Mouse (Mus musculus) heart, postnatal 0 days (tissue): ENCODE measurements at regions not wholly inside any gene's neighbourhood (a gene's known extent, or its start where the extent isn't known, plus 50 kb on each side); places are given as distances from the start of the nearest gene placed in this dataset.
"Not testable (repeated sequence)": the region's sequence is repeated elsewhere in the genome, so short reads cannot be mapped to it uniquely, and the experiment has no call there.

Experiments used
- ATAC-seq: fragments of 200-750 bp; cut with Nextera tagmentation; 2 replicates; pipeline ENCODE4 v1.8.0; 2017; ENCODE audit warnings: low read depth, moderate number of reproducible peaks, moderate library complexity; ENCODE audit not compliant: insufficient read depth
- DNase-seq: peaks from one replicate; pipeline ENCODE4 v3.0.0-alpha.2; 2016; ENCODE audit warnings: low spot score
- H3K27ac ChIP-seq: fragments of 300-500 bp; sonication (generic); 2 replicates; pipeline ENCODE4 v1.5.1; 2014; ENCODE audit warnings: low read depth, mild to moderate bottlenecking
- H3K27me3 ChIP-seq: fragments of 300-500 bp; sonication (generic); 2 replicates; pipeline ENCODE4 v1.6.1; 2014; ENCODE audit warnings: low read length, mixed read lengths; ENCODE audit not compliant: control insufficient read depth, insufficient read depth
- H3K36me3 ChIP-seq: fragments of 300-500 bp; sonication (generic); replicated peaks from 2 replicates; pipeline ENCODE4 v1.6.1; 2014; ENCODE audit warnings: low read length, mixed read lengths; ENCODE audit not compliant: control insufficient read depth, insufficient read depth
- H3K4me1 ChIP-seq: fragments of 300-500 bp; sonication (generic); 2 replicates; pipeline ENCODE4 v1.6.1; 2014; ENCODE audit warnings: antibody characterized with exemption; ENCODE audit not compliant: control insufficient read depth, insufficient read depth
- H3K4me2 ChIP-seq: fragments of 300-500 bp; sonication (generic); 2 replicates; pipeline ENCODE4 v1.6.1; 2014; ENCODE audit warnings: low read depth, mild to moderate bottlenecking, low read length, moderate library complexity
- H3K4me3 ChIP-seq: fragments of 300-500 bp; sonication (generic); 2 replicates; pipeline ENCODE4 v1.5.1; 2014; ENCODE audit warnings: low read depth, low read length
- H3K9ac ChIP-seq: fragments of 300-500 bp; sonication (generic); replicated peaks from 2 replicates; pipeline ENCODE4 v1.6.1; 2014; ENCODE audit warnings: low read depth, low read length, mixed read lengths
- H3K9me3 ChIP-seq: fragments of 300-500 bp; sonication (generic); replicated peaks from 2 replicates; pipeline ENCODE4 v1.6.1; 2016; ENCODE audit warnings: low read length; ENCODE audit not compliant: control insufficient read depth
- CTCF ChIP-seq: IDR thresholded peaks from 2 replicates; pipeline ENCODE4 v1.5.1; 2016; ENCODE audit warnings: antibody characterized with exemption, control low read depth, low read depth
- EP300 ChIP-seq: IDR thresholded peaks from 2 replicates; pipeline ENCODE4 v1.6.1; 2016; ENCODE audit warnings: antibody characterized with exemption, low read depth
- WGBS: fragments of 180-500 bp; shearing (Covaris S2); extraction: QIAGEN DNeasy Blood & Tissue Kit; methylation state at CpG from one replicate; pipeline ENCODE4 v1.1.7; 2014; 5-methylcytosine and 5-hydroxymethylcytosine counted together

DNA sequence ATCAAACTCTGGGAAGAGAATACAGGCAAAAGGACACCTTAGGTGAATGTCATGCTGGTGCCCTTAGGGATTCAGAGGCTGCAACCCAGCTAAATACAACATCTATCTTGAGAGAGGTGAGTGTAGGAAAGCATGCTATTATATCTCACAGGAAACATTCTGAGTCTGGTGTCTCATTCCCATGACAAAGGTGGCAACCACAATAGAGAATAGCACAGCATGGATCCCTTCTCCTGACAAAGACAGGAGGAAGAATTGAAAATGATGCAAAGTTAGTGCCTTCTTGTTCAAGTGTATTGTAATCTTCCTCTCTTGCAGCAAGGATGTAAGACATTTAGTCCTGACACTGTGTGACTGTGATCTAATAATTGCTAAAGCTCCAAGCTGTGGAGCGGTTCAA, 532.8 kb downstream of the Tfec start:
- ATAC-seq = no peak
- Histone ChIP-seq H3K9me3 (no peaks in the 10 kb centered on the region), H3K9ac (no peak overlapping the region), H3K36me3 (no peaks in the 10 kb centered on the region), H3K27ac (no peak overlapping the region), H3K4me2 (no peak overlapping the region), H3K4me1 (no peaks in the 10 kb centered on the region), H3K4me3 (no peak overlapping the region), H3K27me3 (no peaks in the 10 kb centered on the region)
- no peak for TF ChIP-seq CTCF
- TF ChIP-seq EP300 = no peak
- 78% methylated on average over 1 of the region's 1 CpGs for WGBS
- no peak for DNase-seq

GRCm38 (mm10) chr6:16362057-16362456, 536.2 kb downstream of the Tfec start:
- no peak overlapping the region for H3K9ac ChIP-seq
- H3K9me3 ChIP-seq = no peaks in the 10 kb centered on the region
- no peak overlapping the region for H3K4me2 ChIP-seq
- H3K4me3 ChIP-seq = no peak overlapping the region
- no peaks in the 10 kb centered on the region for H3K36me3 ChIP-seq
- TF ChIP-seq EP300 (no peak), CTCF (no peak)
- WGBS = 59% methylated on average over 4 of the region's 4 CpGs
- ATAC-seq (no peak), DNase-seq (no peak)
- no peaks in the 10 kb centered on the region for H3K4me1 ChIP-seq
- H3K27ac ChIP-seq = no peak overlapping the region
- H3K27me3 ChIP-seq = no peaks in the 10 kb centered on the region

DNA sequence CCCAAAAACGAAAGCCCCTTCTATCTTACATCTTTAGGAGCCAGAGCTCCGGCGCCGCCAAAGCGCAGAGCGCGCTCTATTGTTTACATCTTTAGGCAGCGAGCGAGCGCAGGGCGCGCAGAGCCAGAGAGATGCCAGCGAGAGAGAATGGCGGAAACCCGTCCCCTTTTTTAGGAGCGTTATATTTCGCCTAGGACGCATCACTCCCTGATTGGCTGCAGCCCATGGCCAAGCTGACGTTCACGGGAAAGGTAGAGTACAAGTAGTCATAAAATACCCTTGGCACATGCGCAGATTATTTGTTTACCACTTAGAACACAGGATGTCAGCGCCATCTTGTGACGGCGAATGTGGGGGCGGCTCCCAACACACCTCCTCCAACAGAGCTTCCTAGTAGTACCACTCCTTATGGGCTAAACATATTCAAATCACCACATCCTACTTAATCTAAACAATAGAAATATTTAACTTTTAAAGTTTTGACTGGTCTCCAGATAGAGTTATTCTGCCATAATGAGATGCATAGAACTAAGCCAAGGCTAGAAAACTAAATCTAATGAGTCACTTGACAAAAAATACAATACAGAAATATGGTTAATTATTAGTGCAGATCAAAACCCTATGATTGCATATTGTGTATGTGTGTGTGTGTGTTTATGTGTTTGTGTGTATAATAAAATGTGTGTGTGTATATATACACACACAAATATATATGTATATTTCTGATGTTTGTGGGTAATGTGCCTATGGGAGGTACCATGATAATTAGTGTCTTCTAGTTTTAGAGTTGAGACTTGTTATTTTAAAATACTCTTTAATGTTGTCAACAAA, 538.1 kb downstream of the Tfec start:
- peak overlapping the region; percentile 46; the same call in 1 of the 2 replicates for H3K4me2 ChIP-seq
- H3K9ac ChIP-seq, H3K27me3 ChIP-seq, H3K27ac ChIP-seq, H3K9me3 ChIP-seq, H3K4me1 ChIP-seq, H3K36me3 ChIP-seq: not testable (repeated sequence)
- 45% methylated on average over 10 of the region's 25 CpGs for WGBS
- ATAC-seq = peak; percentile 33; the same call in 1 of the 2 replicates
- DNase-seq = peak; percentile 44
- H3K4me3 ChIP-seq = peak overlapping the region; percentile 32; the same call in 1 of the 2 replicates

DNA sequence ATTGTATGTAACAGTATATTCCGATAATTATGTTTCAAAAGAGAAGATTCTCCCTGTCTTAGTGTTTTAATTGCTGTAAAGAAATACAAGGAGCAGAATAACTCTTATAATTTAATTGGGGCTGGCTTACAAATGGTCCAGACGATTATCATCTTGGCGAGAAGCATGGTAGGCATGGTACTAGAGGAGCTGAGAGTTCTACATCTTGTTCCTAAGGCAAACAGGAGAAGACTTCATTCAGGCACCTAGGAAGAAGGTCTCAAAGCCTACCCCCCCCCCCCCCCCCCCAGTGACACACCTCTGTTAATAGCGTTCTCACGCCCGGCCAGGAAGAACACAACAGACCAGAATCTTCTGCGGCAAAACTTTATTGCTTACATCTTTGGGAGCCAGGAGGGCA, 538.8 kb downstream of the Tfec start:
- peak overlapping the region; percentile 46 for H3K4me2 ChIP-seq
- no peaks in the 10 kb centered on the region for H3K4me1 ChIP-seq
- DNase-seq = no peak
- no peak overlapping the region for H3K27ac ChIP-seq
- no peaks in the 10 kb centered on the region for H3K9me3 ChIP-seq
- WGBS = 57% methylated on average over 7 of the region's 7 CpGs
- TF ChIP-seq CTCF (no peak), EP300 (no peak)
- ATAC-seq = no peak
- H3K9ac ChIP-seq = no peak overlapping the region
- H3K36me3 ChIP-seq = no peaks in the 10 kb centered on the region
- H3K4me3 ChIP-seq = peak overlapping the region; percentile 32; the same call in 1 of the 2 replicates
- H3K27me3 ChIP-seq = no peaks in the 10 kb centered on the region

GRCm38 (mm10) chr6:16333638-16334037, 564.6 kb downstream of the Tfec start:
- no peak for TF ChIP-seq CTCF
- TF ChIP-seq EP300 = no peak
- no peak overlapping the region for H3K9ac ChIP-seq
- no peak overlapping the region for H3K4me2 ChIP-seq
- no peak for ATAC-seq
- H3K9me3 ChIP-seq = no peaks in the 10 kb centered on the region
- H3K27ac ChIP-seq = no peak overlapping the region
- H3K4me3 ChIP-seq = no peak overlapping the region
- 36% methylated on average over 8 of the region's 8 CpGs for WGBS
- H3K4me1 ChIP-seq = no peaks in the 10 kb centered on the region
- no peaks in the 10 kb centered on the region for H3K27me3 ChIP-seq
- DNase-seq = no peak
- no peaks in the 10 kb centered on the region for H3K36me3 ChIP-seq

- ATAC-seq (no peak), DNase-seq (no peak)
- Histone ChIP-seq H3K4me1 (no peaks in the 10 kb centered on the region), H3K27ac (no peak overlapping the region), H3K4me3 (no peak overlapping the region), H3K27me3 (no peaks in the 10 kb centered on the region), H3K9ac (no peak overlapping the region), H3K9me3 (no peaks in the 10 kb centered on the region), H3K4me2 (no peak overlapping the region), H3K36me3 (no peaks in the 10 kb centered on the region)
- 90% methylated on average over 15 of the region's 15 CpGs for WGBS
- TF ChIP-seq CTCF (no peak), EP300 (no peak)
Observed at GRCm38 (mm10) chr6:16314305-16315010, 583.8 kb downstream of the Tfec start.
